Mouse (Mus musculus): Measurements from ENCODE around the gene Wapl. TPM values are rescaled to one million over a fixed set of nuclear protein-coding genes. Genes with fewer than 3 reads are reported as not detected.

Wapl gene
- total and polyA plus RNA-seq, 3 experiments: 77.7 to 114 (median 79.2) TPM

- Histone ChIP-seq H3K9me3 (replicated peaks; ENCODE audit: low read length) (no peaks in the 10 kb centered on the region), H3K79me2 (replicated peaks; ENCODE audit: control insufficient read depth, extremely low read depth, insufficient read depth, poor library complexity, severe bottlenecking) (peaks cover 34% of the 10 kb centered on the region), H3K36me3 (replicated peaks in 1 of 2; ENCODE audit: control insufficient read depth in 1 of 2, insufficient read depth in 1 of 2, low read length in 1 of 2) (peaks cover 21 to 60% of the 10 kb centered on the region in 2 experiments), H3K4me1 (ENCODE audit: control insufficient read depth in 1 of 2, insufficient read depth in 2 of 2) (no peaks in the 10 kb centered on the region), H3K4me2 (ENCODE audit: insufficient read depth, low read depth, poor library complexity, severe bottlenecking) (no peak overlapping the region), H3K27ac (ENCODE audit: insufficient read depth, low read depth) (no peak overlapping the region), H3K27me3 (replicated peaks) (no peaks in the 10 kb centered on the region), H3K9ac (ENCODE audit: insufficient read depth, low read depth) (no peak overlapping the region), H3K4me3 (replicated peaks in 1 of 3; ENCODE audit: low read depth in 2 of 3, low read length in 2 of 3, poor library complexity in 1 of 3) (no peak overlapping the region)
- TF ChIP-seq POLR2A (IDR thresholded peaks at IDR 0.05; ENCODE audit: low read depth, low read length) (no peak), USF2 (conservative IDR thresholded peaks at IDR 0.05; ENCODE audit: low read depth, low read length) (no peak), NRF1 (IDR thresholded peaks at IDR 0.05; ENCODE audit: low read depth, low read length) (no peak), ELF1 (IDR thresholded peaks at IDR 0.05; ENCODE audit: low read depth, low read length) (no peak), MEF2A (IDR thresholded peaks at IDR 0.05; ENCODE audit: borderline replicate concordance, low read depth, low read length) (no peak)
- no peak for DNase-seq (ENCODE audit: extremely low read depth)
- in situ Hi-C loops (cut with MboI; ENCODE audit: low pct_ligation_motif_present, low pct_unique_long_range_greater_than_20kb, low sequenced_read_pairs) (no loop called here), dilution Hi-C loops (cut with MboI; ENCODE audit: extremely low pct_ligation_motif_present, extremely low pct_unique_long_range_greater_than_20kb, low sequenced_read_pairs) (no loop called here)
Measured at GRCm38 (mm10) chr14:34693970-34694369, 20.2 kb downstream of the Wapl start.

- in situ Hi-C loops (cut with MboI; ENCODE audit: low pct_ligation_motif_present, low pct_unique_long_range_greater_than_20kb, low sequenced_read_pairs) (no loop called here), dilution Hi-C loops (cut with MboI; ENCODE audit: extremely low pct_ligation_motif_present, extremely low pct_unique_long_range_greater_than_20kb, low sequenced_read_pairs) (no loop called here)
- Histone ChIP-seq H3K36me3 (replicated peaks in 1 of 2; ENCODE audit: control insufficient read depth in 1 of 2, insufficient read depth in 1 of 2, low read length in 1 of 2) (peaks cover 14 to 51% of the 10 kb centered on the region in 2 experiments), H3K27ac (ENCODE audit: insufficient read depth, low read depth) (no peak overlapping the region), H3K9ac (ENCODE audit: insufficient read depth, low read depth) (no peak overlapping the region), H3K4me3 (replicated peaks in 1 of 3; ENCODE audit: low read depth in 2 of 3, low read length in 2 of 3, poor library complexity in 1 of 3) (no peak overlapping the region), H3K27me3 (replicated peaks) (no peaks in the 10 kb centered on the region), H3K9me3 (replicated peaks; ENCODE audit: low read length) (no peaks in the 10 kb centered on the region), H3K79me2 (replicated peaks; ENCODE audit: control insufficient read depth, extremely low read depth, insufficient read depth, poor library complexity, severe bottlenecking) (peaks cover 29% of the 10 kb centered on the region), H3K4me2 (ENCODE audit: insufficient read depth, low read depth, poor library complexity, severe bottlenecking) (no peak overlapping the region), H3K4me1 (ENCODE audit: control insufficient read depth in 1 of 2, insufficient read depth in 2 of 2) (no peaks in the 10 kb centered on the region)
- no peak for DNase-seq (ENCODE audit: extremely low read depth)
- TF ChIP-seq RCOR1 (conservative IDR thresholded peaks at IDR 0.05; ENCODE audit: low read depth, low read length) (no peak), JUN (IDR thresholded peaks at IDR 0.05; ENCODE audit: insufficient read depth, low read depth, low read length) (no peak), JUND (conservative IDR thresholded peaks at IDR 0.05; ENCODE audit: low read depth, low read length) (no peak), MEF2A (IDR thresholded peaks at IDR 0.05; ENCODE audit: borderline replicate concordance, low read depth, low read length) (no peak), KAT2A (IDR thresholded peaks at IDR 0.05; ENCODE audit: insufficient replicate concordance, low read length) (no peak), MAZ (IDR thresholded peaks at IDR 0.05; ENCODE audit: low read depth, low read length) (no peak), BHLHE40 (IDR thresholded peaks at IDR 0.05; ENCODE audit: low read depth, low read length) (no peak), IRF4 (IDR thresholded peaks at IDR 0.05; ENCODE audit: low read depth, low read length) (no peak), E2F4 (IDR thresholded peaks at IDR 0.05; ENCODE audit: insufficient replicate concordance, low read depth, low read length) (no peak), SIN3A (IDR thresholded peaks at IDR 0.05; ENCODE audit: low read length) (no peak), NELFE (IDR thresholded peaks at IDR 0.05; ENCODE audit: low read depth, low read length) (no peak), TCF12 (IDR thresholded peaks at IDR 0.05; ENCODE audit: low read depth, low read length) (no peak), CHD2 (IDR thresholded peaks at IDR 0.05; ENCODE audit: low read length) (no peak), ZMIZ1 (IDR thresholded peaks at IDR 0.05; ENCODE audit: low read depth, low read length) (no peak)
Measured at GRCm38 (mm10) chr14:34697376-34697775, 23.6 kb downstream of the Wapl start.

Data from CH12.LX (cell line).